Mouse (Mus musculus): ENCODE measurements around the gene Hivep1.

Gene Hivep1

DNA sequence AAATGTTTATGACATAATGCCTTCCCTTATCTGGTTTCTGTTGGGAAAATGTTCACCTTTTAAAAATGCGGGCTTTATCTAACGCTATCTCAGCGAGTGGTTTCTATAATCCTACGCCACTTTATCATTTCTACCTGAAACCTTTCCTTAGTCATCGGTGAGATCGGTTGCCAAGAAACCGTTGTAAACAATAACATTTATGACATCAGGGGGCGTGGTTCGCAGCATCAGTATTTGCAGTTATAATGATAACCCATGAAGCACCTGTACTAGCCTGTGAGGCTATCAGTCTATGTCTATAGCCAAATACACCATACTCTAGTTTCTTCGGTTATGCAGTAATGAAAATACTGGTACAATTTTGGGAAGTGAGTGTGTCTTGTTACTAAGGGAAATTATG is 177.0 kb downstream of the Hivep1 start:
- DNase-seq (ENCODE audit: low spot score in 2 of 2): no peak

DNA sequence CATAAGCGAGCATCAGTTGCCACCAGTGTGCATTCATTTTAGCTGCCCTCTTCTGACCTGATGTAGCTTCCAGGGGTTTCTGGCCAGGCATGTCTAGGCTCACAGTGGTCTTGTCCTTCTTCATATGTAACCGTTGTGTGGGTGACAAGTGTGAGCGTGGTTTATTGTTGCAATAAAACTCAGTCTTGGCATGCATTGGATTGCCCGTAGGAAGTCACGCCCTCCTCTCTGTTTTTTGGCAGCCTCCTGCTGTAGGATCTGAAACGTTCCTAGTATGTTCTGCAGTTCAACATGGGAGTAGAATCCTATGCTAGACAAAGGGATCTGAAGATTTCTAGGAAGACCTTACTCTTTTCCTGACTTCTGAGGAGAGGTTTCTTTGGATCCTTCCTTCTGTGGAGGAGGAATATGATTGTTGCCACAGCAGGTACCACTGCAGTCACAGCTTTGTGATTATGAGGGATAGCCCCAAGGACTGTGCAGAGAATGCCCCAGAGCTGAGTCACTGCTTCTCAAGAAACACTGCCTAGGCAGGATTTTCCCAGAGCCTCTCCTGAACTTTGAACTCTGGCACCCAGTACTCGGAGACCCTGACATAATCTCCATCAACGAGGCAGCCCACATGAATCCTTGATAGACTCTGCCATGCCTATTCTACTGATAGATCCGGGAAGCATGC is 182.1 kb downstream of the Hivep1 start:
- DNase-seq (ENCODE audit: low spot score in 2 of 2): no peak

DNA sequence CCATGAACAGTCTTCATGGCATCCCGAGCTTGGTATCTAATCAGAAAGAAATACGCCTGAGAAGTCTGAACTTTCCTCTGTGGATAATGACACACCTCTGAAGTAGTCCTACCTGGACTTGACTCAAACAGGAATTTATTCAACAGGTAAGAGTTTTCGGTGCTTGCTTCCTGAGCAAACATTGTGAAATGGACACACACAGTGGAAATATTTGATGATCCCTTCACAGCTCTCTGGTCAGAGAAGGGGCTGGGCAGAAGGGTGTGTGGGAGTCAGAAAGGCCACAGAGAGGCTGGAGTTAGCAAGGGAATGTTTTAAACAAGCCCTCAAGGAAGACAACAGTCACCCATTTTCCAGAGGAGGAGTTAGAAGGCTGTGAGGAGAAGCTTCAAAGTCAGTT is 186.7 kb downstream of the Hivep1 start:
- DNase-seq (ENCODE audit: low spot score in 2 of 2): no peak

DNA sequence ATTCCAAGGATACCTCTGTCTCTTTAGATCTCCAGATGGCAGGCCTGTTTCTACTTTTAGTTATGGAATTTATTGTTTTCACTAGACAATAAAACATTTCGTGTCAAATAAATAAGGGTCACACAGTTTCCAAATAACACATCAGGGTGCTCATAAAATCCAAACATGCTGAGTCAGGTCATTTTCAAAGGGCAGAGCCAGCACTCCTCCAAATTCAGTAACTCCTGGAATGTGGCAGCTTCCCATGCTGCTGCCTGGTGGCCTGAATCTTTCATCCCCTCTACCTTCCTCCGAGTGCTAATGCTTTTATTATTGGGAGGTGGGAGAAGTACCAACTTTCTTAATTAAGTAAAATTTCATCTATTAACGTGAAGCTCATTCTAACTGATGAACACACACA is 190.3 kb downstream of the Hivep1 start:
- no peak for DNase-seq (ENCODE audit: low spot score in 2 of 2)
